Mouse (Mus musculus): ENCODE data around the gene Map3k10.

DNA sequence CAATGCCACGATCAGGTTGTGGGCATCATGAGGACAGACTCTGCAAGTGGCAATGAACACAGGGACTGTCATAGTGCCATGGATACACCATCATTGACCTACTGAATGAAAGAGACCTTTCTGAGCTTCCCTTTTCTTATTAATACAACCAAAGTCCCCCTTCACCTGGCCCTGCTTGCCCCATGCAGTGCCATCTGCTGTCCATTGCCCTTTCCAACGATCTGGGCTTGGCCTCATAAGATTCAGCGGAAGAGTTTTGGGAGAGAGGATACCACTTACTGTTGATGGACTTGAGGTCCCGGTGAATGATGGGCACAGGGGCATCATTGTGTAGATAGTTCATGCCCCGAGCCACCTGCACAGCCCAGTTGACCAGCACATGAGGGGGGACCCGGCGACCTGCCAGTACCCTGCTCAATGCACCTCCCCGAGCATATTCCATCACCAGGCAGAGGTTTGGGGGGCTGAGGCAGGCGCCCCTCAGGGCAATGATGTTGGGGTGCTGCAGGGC lies 1.3 kb downstream of the Map3k10 start:
- no peak for TF ChIP-seq CTCF (IDR thresholded peaks at IDR 0.05; ENCODE audit: low read depth, low read length)
- TF ChIP-seq POLR2A (IDR thresholded peaks at IDR 0.05; ENCODE audit: borderline replicate concordance, low read depth, low read length): no peak
